Mouse (Mus musculus) liver, embryonic 15.5 days (tissue): Measurements from ENCODE around the gene Kif1bp. TPM values are rescaled to one million over a fixed set of nuclear protein-coding genes. Genes with fewer than 3 reads are reported as not detected.

Experiments
- ATAC-seq: fragments of 200-750 bp; cut with Nextera tagmentation; 2 replicates; pipeline ENCODE4 v1.8.0; 2017; ENCODE audit warnings: moderate number of reproducible peaks, mild to moderate bottlenecking, moderate library complexity; ENCODE audit not compliant: insufficient read depth
- H3K27ac ChIP-seq: fragments of 300-500 bp; sonication (generic); replicated peaks from 2 replicates; pipeline ENCODE4 v1.5.1; 2015; ENCODE audit warnings: mild to moderate bottlenecking, inconsistent platforms
- H3K27me3 ChIP-seq: fragments of 300-500 bp; sonication (generic); 2 replicates; pipeline ENCODE4 v1.6.1; 2015; ENCODE audit warnings: mild to moderate bottlenecking, inconsistent platforms
- H3K36me3 ChIP-seq: fragments of 300-500 bp; sonication (generic); replicated peaks from 2 replicates; pipeline ENCODE4 v1.6.1; 2015; ENCODE audit warnings: moderate library complexity, mild to moderate bottlenecking, inconsistent platforms
- H3K4me1 ChIP-seq: fragments of 300-500 bp; sonication (generic); replicated peaks from 2 replicates; pipeline ENCODE4 v1.6.1; 2015; ENCODE audit warnings: inconsistent platforms
- H3K4me2 ChIP-seq: fragments of 300-500 bp; sonication (generic); 2 replicates; pipeline ENCODE4 v1.6.1; 2015; ENCODE audit warnings: moderate library complexity, mild to moderate bottlenecking, inconsistent platforms
- H3K4me3 ChIP-seq: fragments of 300-500 bp; sonication (generic); replicated peaks from 2 replicates; pipeline ENCODE4 v1.5.1; 2015; ENCODE audit warnings: mild to moderate bottlenecking, inconsistent platforms
- H3K9ac ChIP-seq: fragments of 300-500 bp; sonication (generic); 2 replicates; pipeline ENCODE4 v1.6.1; 2015; ENCODE audit warnings: moderate library complexity, mild to moderate bottlenecking, inconsistent platforms
- H3K9me3 ChIP-seq: fragments of 300-500 bp; sonication (generic); replicated peaks from 2 replicates; pipeline ENCODE4 v1.6.1; 2016; ENCODE audit warnings: inconsistent platforms
- WGBS: fragments of 180-500 bp; shearing (Covaris S2); methylation state at CpG from one replicate; pipeline ENCODE4 v1.1.7; 2015; ENCODE audit warnings: mixed read lengths; ENCODE audit not compliant: insufficient replicate concordance; 5-methylcytosine and 5-hydroxymethylcytosine counted together
- polyA plus RNA-seq: library from polyadenylated mRNA; unstranded; fragments of >200 nt; fragmentation: Nextera tagmentation; extraction: Ambion mirVana; gene quantifications from 2 replicates; pipeline ENCODE4 v1.2.1, GENCODE M21; 2015

The Kif1bp gene
- polyA plus RNA-seq, 1 experiment from 2014 or later, result 11.1 TPM

DNA sequence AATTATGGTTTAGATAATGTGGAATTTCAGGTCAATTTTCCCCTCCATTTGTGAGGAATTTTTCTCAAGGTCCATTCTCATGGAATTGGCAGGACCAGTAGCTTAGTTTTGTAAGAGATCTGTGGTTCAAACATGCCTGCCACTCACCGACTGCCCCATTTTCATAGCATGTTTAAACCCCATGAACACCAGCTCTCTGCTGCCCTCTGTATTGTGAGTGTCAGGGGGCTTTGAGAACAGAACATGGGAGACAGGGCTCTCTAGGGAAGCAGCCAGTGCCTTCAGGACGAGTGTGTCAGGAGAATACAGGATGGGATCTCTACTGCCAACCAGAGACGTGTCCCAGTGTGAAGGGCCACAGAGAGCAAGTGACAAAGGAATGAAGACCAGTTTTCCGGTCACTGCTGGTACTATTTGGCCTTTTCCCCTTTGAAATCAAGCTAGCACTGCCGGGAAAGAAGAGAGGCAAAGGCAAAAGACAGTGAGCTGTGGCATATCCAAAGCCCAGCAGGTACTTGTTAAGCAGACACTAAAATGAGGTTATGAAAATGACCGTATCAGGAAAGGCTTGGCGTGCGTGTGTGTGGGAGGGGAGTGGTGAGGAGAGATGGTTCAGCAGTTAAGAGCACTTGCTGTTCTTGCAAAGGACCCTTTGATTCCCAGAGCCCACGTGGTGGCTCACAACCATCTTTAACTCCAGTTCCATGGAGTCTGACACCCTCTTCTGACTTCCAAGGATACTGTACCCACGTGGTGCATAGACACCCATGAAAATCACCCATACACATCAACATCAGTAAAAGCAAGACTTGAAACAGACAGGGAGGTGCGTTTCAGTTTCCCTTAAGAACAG, 22.3 kb downstream of the Kif1bp start:
- no peaks in the 10 kb centered on the region for H3K27me3 ChIP-seq
- 52% methylated on average over 11 of the region's 11 CpGs for WGBS
- no peak overlapping the region for H3K27ac ChIP-seq

DNA sequence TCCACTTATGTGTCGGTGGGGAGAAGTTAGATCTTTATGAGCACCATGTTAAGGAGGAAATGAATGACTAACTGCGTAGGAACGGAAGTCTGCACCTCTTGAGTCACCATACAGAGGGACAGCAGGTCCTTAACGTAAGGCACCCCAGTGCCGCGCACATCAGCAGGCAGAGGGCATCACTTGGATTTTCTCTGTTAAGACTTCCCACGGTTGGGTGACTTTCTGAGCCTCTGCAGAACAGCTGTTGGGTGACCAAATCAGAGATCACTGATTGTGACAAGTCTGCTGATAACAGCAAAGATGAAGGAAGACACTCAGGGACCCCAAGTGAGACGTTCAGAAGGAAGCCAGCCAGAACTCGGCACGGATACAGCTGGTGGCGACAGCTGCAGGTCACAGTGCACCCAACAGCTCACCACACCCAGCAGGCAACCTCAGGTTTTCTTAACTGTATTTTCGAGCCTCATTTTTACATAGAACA, 24.6 kb downstream of the Kif1bp start:
- no peaks in the 10 kb centered on the region for H3K27me3 ChIP-seq
- H3K4me3 ChIP-seq, result no peak overlapping the region
- H3K9me3 ChIP-seq, result no peaks in the 10 kb centered on the region
- H3K9ac ChIP-seq, result no peak overlapping the region
- 32% methylated on average over 12 of the region's 12 CpGs for WGBS
- no peak overlapping the region for H3K27ac ChIP-seq
- no peak for ATAC-seq
- H3K4me2 ChIP-seq, result no peak overlapping the region
- H3K4me1 ChIP-seq, result peaks cover 14% of the 10 kb centered on the region
- peaks cover 3% of the 10 kb centered on the region; the same call in 1 of the 2 replicates for H3K36me3 ChIP-seq

More for the DNA sequence above, 22.3 kb downstream of the Kif1bp start:
- Histone ChIP-seq H3K4me1 (0 out of 2 replicates have a peak, but pooled peaks cover 5% of the 10 kb centered on the region), H3K36me3 (peaks cover 13% of the 10 kb centered on the region; the same call in 1 of the 2 replicates), H3K9ac (no peak overlapping the region), H3K4me3 (no peak overlapping the region), H3K9me3 (no peaks in the 10 kb centered on the region), H3K4me2 (no peak overlapping the region)
- ATAC-seq, result no peak

- no peak for ATAC-seq
- H3K9ac ChIP-seq, result no peak overlapping the region
- WGBS, result 55% methylated on average over 7 of the region's 7 CpGs
Observed at GRCm38 (mm10) chr10:62550787-62551300, 27.4 kb downstream of the Kif1bp start.

GRCm38 (mm10) chr10:62549523-62550166, 28.6 kb downstream of the Kif1bp start:
- H3K27ac ChIP-seq, result no peak overlapping the region
- peaks cover 9% of the 10 kb centered on the region for H3K4me1 ChIP-seq
- no peaks in the 10 kb centered on the region for H3K36me3 ChIP-seq
- H3K4me2 ChIP-seq, result peak overlapping the region; percentile 23
- H3K4me3 ChIP-seq, result no peak overlapping the region
- H3K9me3 ChIP-seq, result no peaks in the 10 kb centered on the region
- no peaks in the 10 kb centered on the region for H3K27me3 ChIP-seq
- no peak overlapping the region for H3K9ac ChIP-seq
- peak; percentile 70; the same call in 1 of the 2 replicates for ATAC-seq
- WGBS, result 14% methylated on average over 15 of the region's 16 CpGs

More at GRCm38 (mm10) chr10:62550787-62551300, 27.4 kb downstream of the Kif1bp start:
- Histone ChIP-seq H3K27ac (no peak overlapping the region), H3K9me3 (no peaks in the 10 kb centered on the region), H3K36me3 (no peaks in the 10 kb centered on the region), H3K4me3 (no peak overlapping the region), H3K27me3 (no peaks in the 10 kb centered on the region), H3K4me1 (peaks cover 11% of the 10 kb centered on the region), H3K4me2 (no peak overlapping the region)

- H3K4me1 ChIP-seq, result peaks cover 28% of the 10 kb centered on the region
- H3K27me3 ChIP-seq, result no peaks in the 10 kb centered on the region
- H3K27ac ChIP-seq, result 0 out of 2 replicates have a peak overlapping the region, but pooled peaks have one; percentile 29
- H3K9me3 ChIP-seq, result no peaks in the 10 kb centered on the region
- no peak overlapping the region for H3K4me3 ChIP-seq
- WGBS, result 67% methylated on average over 10 of the region's 10 CpGs
- no peaks in the 10 kb centered on the region for H3K36me3 ChIP-seq
- no peak overlapping the region for H3K9ac ChIP-seq
- H3K4me2 ChIP-seq, result no peak overlapping the region
- no peak for ATAC-seq
Observed at GRCm38 (mm10) chr10:62546441-62546840, 31.8 kb downstream of the Kif1bp start.

DNA sequence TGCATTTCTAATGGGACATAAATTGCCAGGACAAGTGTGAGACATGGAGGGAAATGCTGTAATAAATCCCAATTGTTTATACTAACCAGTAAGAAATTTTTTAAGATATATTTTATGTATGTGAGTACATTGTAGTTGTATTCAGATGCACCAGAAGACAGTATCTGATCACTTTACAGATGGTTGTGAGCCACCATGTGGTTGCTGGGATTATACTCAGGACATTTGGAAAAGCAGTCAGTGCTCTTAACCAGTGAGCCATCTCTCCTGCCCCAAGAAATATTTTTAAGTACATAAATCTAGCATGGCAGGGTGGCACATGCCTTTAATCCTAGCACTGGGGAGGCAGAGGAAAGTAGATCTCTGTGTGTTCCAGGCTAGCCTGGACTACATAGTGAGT, 32.5 kb downstream of the Kif1bp start:
- Histone ChIP-seq H3K27ac (no peak overlapping the region), H3K4me1 (peaks cover 35% of the 10 kb centered on the region)
- no peak for ATAC-seq

DNA sequence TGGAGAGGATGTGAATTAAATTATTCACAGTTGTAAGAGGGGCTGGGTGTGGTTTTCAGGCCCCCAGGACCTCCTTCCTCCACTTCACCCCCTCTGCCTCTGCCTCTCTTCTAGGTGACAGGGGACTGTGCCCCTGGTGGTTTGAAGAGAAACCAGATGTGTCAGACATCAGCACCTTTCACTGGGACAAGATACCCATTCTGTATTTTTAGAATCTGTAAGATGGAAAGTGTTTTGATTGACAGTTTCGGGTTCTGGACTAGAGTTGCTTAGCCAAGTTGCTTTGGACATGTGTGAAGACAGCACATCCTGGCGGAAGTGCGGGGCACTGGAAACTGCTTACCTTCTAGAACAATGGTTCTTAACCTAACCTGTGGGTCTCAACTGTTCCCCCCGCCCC, 33.9 kb downstream of the Kif1bp start:
- no peak overlapping the region for H3K9ac ChIP-seq
- no peak overlapping the region for H3K4me2 ChIP-seq
- no peaks in the 10 kb centered on the region for H3K9me3 ChIP-seq
- H3K27ac ChIP-seq, result peak overlapping the region; percentile 70; the same call in 1 of the 2 replicates
- H3K4me1 ChIP-seq, result peaks cover 30% of the 10 kb centered on the region
- no peak for ATAC-seq
- H3K27me3 ChIP-seq, result no peaks in the 10 kb centered on the region
- WGBS, result 69% methylated on average over 4 of the region's 4 CpGs
- H3K36me3 ChIP-seq, result no peaks in the 10 kb centered on the region
- no peak overlapping the region for H3K4me3 ChIP-seq

More for the DNA sequence above, 32.5 kb downstream of the Kif1bp start:
- Histone ChIP-seq H3K4me2 (no peak overlapping the region), H3K36me3 (no peaks in the 10 kb centered on the region), H3K4me3 (no peak overlapping the region), H3K9ac (no peak overlapping the region), H3K9me3 (no peaks in the 10 kb centered on the region), H3K27me3 (no peaks in the 10 kb centered on the region)

DNA sequence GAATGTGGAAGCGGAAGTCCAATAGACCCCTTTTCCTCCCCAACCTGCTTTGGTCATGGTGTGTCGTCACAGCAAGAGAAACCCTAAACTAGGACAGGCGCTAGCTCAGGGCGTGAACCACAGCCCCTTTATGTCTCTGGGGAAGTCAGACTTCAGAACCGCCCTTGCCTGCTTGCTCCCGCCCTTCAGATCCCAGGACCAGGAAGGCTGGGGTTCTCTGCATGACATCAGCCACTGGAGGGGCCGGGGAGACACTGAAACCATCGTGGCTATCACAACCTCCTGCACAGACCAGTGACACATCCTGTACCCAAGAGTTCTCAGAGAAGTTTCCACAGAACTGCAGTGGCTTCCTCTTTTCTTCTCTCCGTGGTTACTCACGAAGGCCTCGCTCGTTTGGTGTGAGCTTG, 34.9 kb downstream of the Kif1bp start:
- ATAC-seq, result peak; percentile 48; the same call in 1 of the 2 replicates
- no peaks in the 10 kb centered on the region for H3K36me3 ChIP-seq
- H3K27me3 ChIP-seq, result no peaks in the 10 kb centered on the region
- H3K27ac ChIP-seq, result peak overlapping the region; percentile 70
- no peak overlapping the region for H3K9ac ChIP-seq
- H3K9me3 ChIP-seq, result no peaks in the 10 kb centered on the region
- 0 out of 2 replicates have a peak overlapping the region, but pooled peaks have one; percentile 8 for H3K4me3 ChIP-seq
- H3K4me2 ChIP-seq, result peak overlapping the region; percentile 15; the same call in 1 of the 2 replicates
- 18% methylated on average over 12 of the region's 12 CpGs for WGBS
- peaks cover 28% of the 10 kb centered on the region for H3K4me1 ChIP-seq

- peak overlapping the region; percentile 70 for H3K27ac ChIP-seq
- H3K36me3 ChIP-seq, result no peaks in the 10 kb centered on the region
- 58% methylated on average over 8 of the region's 8 CpGs for WGBS
- H3K4me2 ChIP-seq, result peak overlapping the region; percentile 15; the same call in 1 of the 2 replicates
- H3K27me3 ChIP-seq, result no peaks in the 10 kb centered on the region
- peaks cover 28% of the 10 kb centered on the region for H3K4me1 ChIP-seq
- H3K9me3 ChIP-seq, result no peaks in the 10 kb centered on the region
- H3K9ac ChIP-seq, result no peak overlapping the region
- H3K4me3 ChIP-seq, result 0 out of 2 replicates have a peak overlapping the region, but pooled peaks have one; percentile 8
- ATAC-seq, result no peak
Observed at GRCm38 (mm10) chr10:62542928-62543327, 35.3 kb downstream of the Kif1bp start.

DNA sequence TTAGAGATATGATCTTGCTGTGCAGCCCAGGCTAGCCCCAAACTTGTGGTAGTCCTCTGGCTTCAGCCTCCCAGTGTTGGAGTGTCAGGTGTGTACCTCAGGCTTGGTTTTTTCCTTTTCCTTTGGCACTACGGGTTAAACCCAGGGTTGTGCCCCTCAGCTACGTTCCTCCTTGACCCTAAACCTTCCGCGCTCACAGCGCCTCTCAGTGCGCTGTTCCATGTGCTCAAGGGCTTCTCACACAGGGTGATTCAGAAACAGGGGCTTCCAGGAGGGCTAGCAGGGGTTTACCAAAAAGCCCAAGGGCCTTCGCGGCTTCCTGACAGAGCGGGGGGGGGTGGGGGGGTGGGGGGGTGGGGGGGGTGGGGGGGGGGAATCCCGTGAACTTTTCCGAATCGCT, 35.8 kb downstream of the Kif1bp start:
- Histone ChIP-seq H3K4me2 (no peak overlapping the region), H3K27ac (no peak overlapping the region), H3K9me3 (no peaks in the 10 kb centered on the region), H3K36me3 (no peaks in the 10 kb centered on the region), H3K4me1 (peaks cover 28% of the 10 kb centered on the region), H3K27me3 (no peaks in the 10 kb centered on the region), H3K4me3 (no peak overlapping the region), H3K9ac (no peak overlapping the region)
- ATAC-seq, result no peak
- WGBS, result 75% methylated on average over 11 of the region's 12 CpGs

DNA sequence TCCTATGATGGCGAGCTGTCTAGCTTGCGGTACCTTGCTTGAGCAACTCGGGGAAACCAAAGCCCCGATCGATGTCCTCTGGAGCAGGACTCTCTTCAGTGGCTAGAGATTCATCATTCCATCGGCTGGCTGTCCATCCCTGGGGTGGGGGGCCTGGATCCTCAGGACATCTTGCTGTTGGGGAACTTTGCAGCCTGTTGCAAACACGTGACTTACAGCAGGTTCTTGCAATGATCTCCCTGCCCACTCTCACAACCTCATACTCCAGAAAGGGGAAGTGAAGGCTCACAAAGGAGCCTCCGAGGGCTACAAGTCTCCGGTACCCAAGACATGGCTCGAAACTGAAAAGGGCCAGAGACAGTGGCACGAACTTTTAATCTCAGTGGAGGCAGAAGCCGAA, 36.8 kb downstream of the Kif1bp start:
- Histone ChIP-seq H3K36me3 (no peaks in the 10 kb centered on the region), H3K9ac (no peak overlapping the region), H3K9me3 (no peaks in the 10 kb centered on the region), H3K4me2 (peak overlapping the region; percentile 16; the same call in 1 of the 2 replicates), H3K27me3 (no peaks in the 10 kb centered on the region), H3K4me1 (peaks cover 28% of the 10 kb centered on the region), H3K27ac (peak overlapping the region; percentile 55), H3K4me3 (no peak overlapping the region)
- 50% methylated on average over 12 of the region's 12 CpGs for WGBS
- ATAC-seq, result no peak
